Mouse (Mus musculus) lung, adult 2 months (tissue): ENCODE measurements at regions not wholly inside any gene's neighbourhood (a gene's known extent, or its start where the extent isn't known, plus 50 kb on each side); places are given as distances from the start of the nearest gene placed in this dataset.

Source experiments
- CTCF ChIP-seq: fragments of 200-500 bp; IDR thresholded peaks from 2 replicates; pipeline ENCODE4 v1.5.1; 2011; ENCODE audit warnings: mild to moderate bottlenecking, low read length, control low read depth; ENCODE audit not compliant: insufficient read depth
- POLR2A ChIP-seq: fragments of 200-500 bp; IDR thresholded peaks from 2 replicates; pipeline ENCODE4 v1.6.1; 2011; ENCODE audit warnings: low read depth, mild to moderate bottlenecking, control low read depth, low read length, borderline replicate concordance; ENCODE audit errors: extremely low read depth

DNA sequence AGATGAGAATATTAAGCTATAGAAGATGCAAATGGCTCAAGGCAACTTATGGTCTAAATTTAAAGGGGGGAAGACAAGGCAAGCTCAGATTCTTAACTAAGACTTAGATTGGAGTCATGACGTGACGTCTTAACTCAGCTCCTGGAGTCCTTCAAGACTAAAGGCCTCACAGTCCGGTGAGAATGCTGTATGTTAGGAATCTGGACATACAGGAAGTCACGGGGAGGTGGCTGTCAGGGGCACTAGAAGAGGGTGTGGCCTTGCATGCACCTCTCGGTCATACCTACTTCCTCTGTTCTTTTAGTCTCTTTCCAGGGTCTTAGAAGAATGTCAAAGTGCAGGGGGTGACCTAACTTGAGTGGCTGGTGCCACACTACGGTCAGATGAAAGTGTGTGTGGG is 91.5 kb upstream of the Parp11 start:
- TF ChIP-seq POLR2A (no peak), CTCF (no peak)
